Mouse (Mus musculus): ENCODE measurements at regions not wholly inside any gene's neighbourhood (a gene's known extent, or its start where the extent isn't known, plus 50 kb on each side); places are given as distances from the start of the nearest gene placed in this dataset.

- Histone ChIP-seq H3K27me3 (ENCODE audit: insufficient read depth, low read length) (no peaks in the 10 kb centered on the region), H3K9ac (ENCODE audit: low read depth, low read length) (no peak overlapping the region), H3K27ac (no peak overlapping the region), H3K4me3 (replicated peaks; ENCODE audit: low read depth, low read length) (no peak overlapping the region), H3K4me2 (ENCODE audit: low read length) (no peak overlapping the region), H3K9me3 (replicated peaks; ENCODE audit: low read length) (no peaks in the 10 kb centered on the region), H3K36me3 (ENCODE audit: insufficient read depth, low read length) (no peaks in the 10 kb centered on the region), H3K4me1 (replicated peaks; ENCODE audit: insufficient read depth, low read length) (no peaks in the 10 kb centered on the region)
- ATAC-seq (replicated peaks; ENCODE audit: low FRiP score, low read depth), result no peak
- TF ChIP-seq CTCF (IDR thresholded peaks at IDR 0.05; ENCODE audit: low read depth), result no peak
- no peak for DNase-seq (ENCODE audit: low spot score)
- 85% methylated on average over 2 of the region's 2 CpGs for WGBS
Measured at GRCm38 (mm10) chr8:86350128-86350527, 230.4 kb downstream of the Abcc12 start.

GRCm38 (mm10) chr8:86342016-86342684 is 238.3 kb downstream of the Abcc12 start:
- Histone ChIP-seq H3K4me1 (replicated peaks; ENCODE audit: insufficient read depth, low read length) (no peaks in the 10 kb centered on the region), H3K36me3 (ENCODE audit: insufficient read depth, low read length) (no peaks in the 10 kb centered on the region), H3K4me3 (replicated peaks; ENCODE audit: low read depth, low read length) (no peak overlapping the region), H3K4me2 (ENCODE audit: low read length) (no peak overlapping the region), H3K27ac (no peak overlapping the region), H3K27me3 (ENCODE audit: insufficient read depth, low read length) (no peaks in the 10 kb centered on the region), H3K9me3 (replicated peaks; ENCODE audit: low read length) (no peaks in the 10 kb centered on the region), H3K9ac (ENCODE audit: low read depth, low read length) (no peak overlapping the region)
- no peak for ATAC-seq (replicated peaks; ENCODE audit: low FRiP score, low read depth)
- 50% methylated on average over 8 of the region's 8 CpGs for WGBS
- no peak for TF ChIP-seq CTCF (IDR thresholded peaks at IDR 0.05; ENCODE audit: low read depth)
- DNase-seq (ENCODE audit: low spot score), result no peak

- H3K4me3 ChIP-seq (replicated peaks; ENCODE audit: low read depth, low read length), result no peak overlapping the region
- no peaks in the 10 kb centered on the region for H3K4me1 ChIP-seq (replicated peaks; ENCODE audit: insufficient read depth, low read length)
- no peak for TF ChIP-seq CTCF (IDR thresholded peaks at IDR 0.05; ENCODE audit: low read depth)
- H3K9ac ChIP-seq (ENCODE audit: low read depth, low read length), result no peak overlapping the region
- no peak for ATAC-seq (replicated peaks; ENCODE audit: low FRiP score, low read depth)
- no peak overlapping the region for H3K4me2 ChIP-seq (ENCODE audit: low read length)
- 84% methylated on average over 18 of the region's 18 CpGs for WGBS
- no peaks in the 10 kb centered on the region for H3K36me3 ChIP-seq (ENCODE audit: insufficient read depth, low read length)
- H3K27ac ChIP-seq, result no peak overlapping the region
- DNase-seq (ENCODE audit: low spot score), result no peak
- H3K27me3 ChIP-seq (ENCODE audit: insufficient read depth, low read length), result no peaks in the 10 kb centered on the region
- no peaks in the 10 kb centered on the region for H3K9me3 ChIP-seq (replicated peaks; ENCODE audit: low read length)
Measured at GRCm38 (mm10) chr8:86338574-86339264, 241.8 kb downstream of the Abcc12 start.

- DNase-seq (ENCODE audit: low spot score) (no peak), ATAC-seq (replicated peaks; ENCODE audit: low FRiP score, low read depth) (no peak)
- Histone ChIP-seq H3K4me3 (replicated peaks; ENCODE audit: low read depth, low read length) (no peak overlapping the region), H3K4me2 (ENCODE audit: low read length) (no peak overlapping the region), H3K27ac (no peak overlapping the region), H3K9me3 (replicated peaks; ENCODE audit: low read length) (no peaks in the 10 kb centered on the region), H3K27me3 (ENCODE audit: insufficient read depth, low read length) (no peaks in the 10 kb centered on the region), H3K36me3 (ENCODE audit: insufficient read depth, low read length) (no peaks in the 10 kb centered on the region), H3K9ac (ENCODE audit: low read depth, low read length) (no peak overlapping the region), H3K4me1 (replicated peaks; ENCODE audit: insufficient read depth, low read length) (no peaks in the 10 kb centered on the region)
- no peak for TF ChIP-seq CTCF (IDR thresholded peaks at IDR 0.05; ENCODE audit: low read depth)
- 74% methylated on average over 6 of the region's 6 CpGs for WGBS
Measured at GRCm38 (mm10) chr8:86331383-86331782, 249.1 kb downstream of the Abcc12 start.

- ATAC-seq (replicated peaks; ENCODE audit: low FRiP score, low read depth), result no peak
- Histone ChIP-seq H3K27ac (no peak overlapping the region), H3K36me3 (ENCODE audit: insufficient read depth, low read length) (no peaks in the 10 kb centered on the region), H3K4me2 (ENCODE audit: low read length) (no peak overlapping the region), H3K4me1 (replicated peaks; ENCODE audit: insufficient read depth, low read length) (no peaks in the 10 kb centered on the region), H3K27me3 (ENCODE audit: insufficient read depth, low read length) (no peaks in the 10 kb centered on the region), H3K9ac (ENCODE audit: low read depth, low read length) (no peak overlapping the region), H3K9me3 (replicated peaks; ENCODE audit: low read length) (no peaks in the 10 kb centered on the region), H3K4me3 (replicated peaks; ENCODE audit: low read depth, low read length) (no peak overlapping the region)
- DNase-seq (ENCODE audit: low spot score), result no peak
- WGBS, result 65% methylated on average over 7 of the region's 7 CpGs
- no peak for TF ChIP-seq CTCF (IDR thresholded peaks at IDR 0.05; ENCODE audit: low read depth)
Measured at GRCm38 (mm10) chr8:86328626-86329025, 251.9 kb downstream of the Abcc12 start.

DNA sequence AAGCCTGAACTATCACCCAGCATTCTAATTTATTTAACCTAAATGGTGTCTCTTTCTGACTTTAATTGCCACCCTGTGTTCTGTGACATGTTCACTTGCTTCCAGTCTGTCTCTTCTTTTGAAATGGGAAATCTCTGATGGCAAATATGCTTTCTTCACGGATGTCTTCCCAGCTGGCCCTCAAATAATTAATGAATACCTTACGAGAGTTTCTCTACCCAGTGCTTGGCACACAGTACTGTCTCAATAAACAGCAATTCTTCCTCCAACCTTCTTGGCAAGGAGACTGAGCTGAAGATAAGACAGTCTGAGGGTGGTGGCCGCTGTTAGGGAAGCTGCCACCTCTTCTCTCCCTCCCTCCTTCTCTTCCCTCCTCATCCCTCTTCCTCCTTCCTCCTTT is 252.5 kb downstream of the Abcc12 start:
- no peak for ATAC-seq (replicated peaks; ENCODE audit: low FRiP score, low read depth)
- TF ChIP-seq CTCF (IDR thresholded peaks at IDR 0.05; ENCODE audit: low read depth), result no peak
- no peaks in the 10 kb centered on the region for H3K9me3 ChIP-seq (replicated peaks; ENCODE audit: low read length)
- H3K27me3 ChIP-seq (ENCODE audit: insufficient read depth, low read length), result no peaks in the 10 kb centered on the region
- DNase-seq (ENCODE audit: low spot score), result no peak
- no peak overlapping the region for H3K9ac ChIP-seq (ENCODE audit: low read depth, low read length)
- no peak overlapping the region for H3K4me3 ChIP-seq (replicated peaks; ENCODE audit: low read depth, low read length)
- no peak overlapping the region for H3K4me2 ChIP-seq (ENCODE audit: low read length)
- 84% methylated on average over 3 of the region's 3 CpGs for WGBS
- H3K36me3 ChIP-seq (ENCODE audit: insufficient read depth, low read length), result no peaks in the 10 kb centered on the region
- no peak overlapping the region for H3K27ac ChIP-seq
- H3K4me1 ChIP-seq (replicated peaks; ENCODE audit: insufficient read depth, low read length), result no peaks in the 10 kb centered on the region

Measured in kidney, postnatal 0 days (tissue).